Mouse (Mus musculus): ENCODE measurements around the gene Cybrd1.

The Cybrd1 gene

DNA sequence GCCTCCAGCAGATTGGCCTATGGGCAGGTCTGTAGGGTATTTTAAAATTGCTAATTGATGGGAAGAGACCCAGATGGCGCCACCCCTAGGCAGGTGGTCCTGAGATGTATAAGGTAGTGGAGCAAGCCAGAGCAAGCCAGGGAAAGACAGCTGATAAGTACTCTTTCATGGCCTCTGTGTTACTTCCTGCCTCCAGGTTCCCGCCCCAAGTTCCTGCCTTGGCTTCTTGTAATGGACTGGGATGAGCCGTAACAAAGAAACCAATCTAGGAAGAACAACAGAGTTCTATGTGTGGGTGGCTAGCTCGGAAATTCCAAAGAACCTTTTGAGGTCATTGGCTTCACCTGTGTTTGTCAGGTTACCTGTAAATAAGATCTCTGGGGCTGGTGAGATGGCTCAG, 49.5 kb downstream of the Cybrd1 start:
- DNase-seq (ENCODE audit: inconsistent age in 2 of 2, low spot score in 1 of 2), result no peak

DNA sequence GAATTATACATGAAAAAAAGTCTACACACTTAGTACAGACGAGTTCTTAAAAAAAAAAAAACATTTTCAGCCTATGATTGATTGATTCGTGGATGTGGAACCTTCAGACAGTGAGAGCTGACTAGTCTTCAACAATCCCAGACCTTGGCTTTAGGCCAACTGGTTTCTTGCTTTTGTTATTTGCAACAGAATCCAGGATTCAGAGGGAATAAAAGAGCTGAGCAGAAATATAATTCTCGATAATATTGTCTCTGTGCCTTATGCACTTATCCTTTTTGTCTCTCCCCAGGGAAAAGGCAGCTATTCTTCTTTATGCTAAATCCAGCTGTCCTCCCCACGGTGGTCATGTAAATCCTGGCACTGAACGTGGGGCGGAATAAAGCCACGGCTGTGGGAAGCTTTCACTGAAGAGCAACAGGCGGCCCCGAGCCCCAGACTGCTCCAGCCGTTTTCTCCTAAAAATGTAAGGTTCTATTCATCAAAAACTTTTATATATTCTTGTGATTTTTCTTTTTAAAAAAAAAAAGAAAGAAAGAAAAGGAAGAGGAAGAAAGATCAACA, 50.8 kb downstream of the Cybrd1 start:
- peak in 1 of 2 experiments; percentile 47 for DNase-seq (ENCODE audit: inconsistent age in 2 of 2, low spot score in 1 of 2)

GRCm38 (mm10) chr2:71173031-71173430, 55.3 kb downstream of the Cybrd1 start:
- DNase-seq (ENCODE audit: inconsistent age in 2 of 2, low spot score in 1 of 2), result no peak

DNA sequence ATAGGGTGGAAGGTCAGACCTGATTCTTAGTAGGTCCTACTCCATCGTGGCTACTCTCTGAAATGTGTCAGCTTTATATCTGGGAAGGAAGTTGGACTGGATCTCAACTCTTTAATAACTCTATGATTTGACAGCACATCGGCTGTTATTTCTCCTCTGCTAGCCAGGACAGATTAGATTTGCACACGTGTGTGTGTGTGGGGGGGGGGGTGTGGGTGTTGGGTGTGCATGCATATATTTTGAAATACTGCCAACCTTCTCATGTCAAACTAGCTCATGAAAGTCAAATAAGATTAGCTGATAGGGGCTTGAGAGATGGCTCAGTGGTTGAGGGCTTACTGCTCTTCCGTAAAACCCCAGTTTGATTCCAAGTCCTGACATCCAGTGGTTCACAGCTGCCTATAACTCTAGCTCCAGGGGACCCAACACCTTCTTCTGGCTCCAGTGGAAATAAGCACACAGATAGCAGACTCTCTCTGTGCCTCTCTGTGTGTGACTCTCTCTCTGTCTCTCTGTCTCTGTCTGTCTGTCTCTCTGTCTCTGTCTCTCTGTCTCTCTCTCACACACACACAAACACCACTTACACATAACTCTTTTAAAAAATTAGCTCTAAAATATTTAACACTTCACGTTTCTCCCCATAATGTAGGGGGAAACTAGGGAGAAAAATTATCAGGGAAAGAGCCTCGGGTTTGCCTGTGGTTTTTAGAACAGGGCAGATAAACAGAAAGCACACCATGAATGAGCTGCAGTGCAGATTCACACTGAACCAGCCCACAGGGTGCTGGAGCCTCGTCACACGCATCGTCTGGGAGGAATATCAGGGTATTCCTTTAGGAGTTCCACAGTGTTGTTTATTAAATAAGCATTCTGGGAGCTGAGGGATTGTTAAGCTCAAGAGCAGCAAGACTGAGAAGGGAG, 58.9 kb downstream of the Cybrd1 start:
- no peak for DNase-seq (ENCODE audit: inconsistent age in 2 of 2, low spot score in 1 of 2)

GRCm38 (mm10) chr2:71177250-71177615, 59.5 kb downstream of the Cybrd1 start:
- DNase-seq (ENCODE audit: inconsistent age in 2 of 2, low spot score in 1 of 2), result no peak

DNA sequence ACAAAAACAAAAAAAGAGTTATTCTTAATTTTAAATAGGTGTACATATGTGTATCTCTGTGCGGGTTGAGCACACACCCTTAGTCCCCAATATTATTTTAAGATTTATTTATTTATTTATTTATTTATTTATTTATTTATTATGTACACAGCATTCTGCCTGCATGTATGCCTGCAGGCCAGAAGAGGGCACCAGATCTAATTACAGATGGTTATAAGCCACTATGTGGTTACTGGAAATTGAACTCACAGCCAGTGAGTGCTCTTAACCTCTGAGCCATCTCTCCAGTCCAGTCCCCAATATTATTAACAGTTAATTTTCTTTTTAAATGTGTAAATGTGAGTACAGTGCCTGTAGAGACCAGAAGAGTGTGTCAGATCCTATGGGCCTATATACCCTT, 60.0 kb downstream of the Cybrd1 start:
- DNase-seq (ENCODE audit: inconsistent age in 2 of 2, low spot score in 1 of 2), result no peak

- no peak for DNase-seq (ENCODE audit: inconsistent age in 2 of 2, low spot score in 1 of 2)
Observed at GRCm38 (mm10) chr2:71179716-71180115, 62.0 kb downstream of the Cybrd1 start.

DNA sequence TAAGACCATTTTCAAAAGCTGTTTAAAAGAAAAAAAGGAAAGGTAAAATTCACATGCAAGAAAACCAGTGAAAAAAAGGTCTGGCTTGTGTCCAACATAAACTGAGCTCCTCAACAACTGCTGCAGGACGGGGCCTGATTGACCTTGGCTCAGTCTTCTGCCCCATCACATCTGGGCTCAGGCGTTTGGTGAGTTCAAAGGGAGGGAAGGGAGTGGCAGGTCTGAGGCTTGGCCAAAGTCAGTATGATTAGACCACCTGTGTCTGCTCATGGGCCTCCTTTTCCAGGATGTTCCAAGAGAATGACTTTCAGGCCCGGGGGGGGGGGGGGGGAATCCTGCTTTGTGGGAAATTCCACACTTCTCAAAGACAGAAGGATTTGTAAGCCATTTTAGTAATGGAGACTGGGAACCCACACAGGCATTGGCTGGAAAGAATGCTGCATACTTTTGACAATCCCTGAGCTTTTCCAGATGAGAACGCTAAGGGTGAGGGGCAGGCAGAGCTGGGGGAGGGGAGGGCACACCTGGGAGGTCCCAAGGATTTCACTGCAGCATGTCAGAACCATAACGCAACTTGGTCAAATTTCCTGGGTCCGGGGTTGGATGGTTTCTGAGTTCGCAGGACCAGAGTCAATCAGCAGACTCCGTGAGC, 63.0 kb downstream of the Cybrd1 start:
- DNase-seq (ENCODE audit: inconsistent age in 2 of 2, low spot score in 1 of 2), result peak in 1 of 2 experiments; percentile 27

- no peak for DNase-seq (ENCODE audit: inconsistent age in 2 of 2, low spot score in 1 of 2)
Observed at GRCm38 (mm10) chr2:71187950-71188349, 70.2 kb downstream of the Cybrd1 start.

DNA sequence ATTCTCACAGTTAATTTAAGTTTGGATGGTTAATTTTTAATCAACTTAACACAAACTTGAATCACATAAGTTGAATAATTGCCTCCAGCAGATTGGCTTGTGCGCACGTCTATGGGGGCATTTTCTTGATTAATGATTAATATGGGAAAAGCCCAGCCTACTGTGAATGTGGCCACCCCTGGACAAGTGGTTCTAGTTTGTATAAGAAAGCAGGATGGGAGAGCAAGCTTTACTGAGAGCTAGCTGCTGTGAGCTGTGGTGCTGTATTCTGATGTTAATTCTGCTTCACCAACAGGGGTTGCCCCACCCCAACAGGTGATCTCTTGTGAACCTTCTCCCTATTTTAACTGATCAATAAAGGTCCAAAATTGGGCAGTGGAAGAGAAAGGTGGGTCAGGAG, 71.1 kb downstream of the Cybrd1 start:
- no peak for DNase-seq (ENCODE audit: inconsistent age in 2 of 2, low spot score in 1 of 2)

GRCm38 (mm10) chr2:71191391-71192194, 73.9 kb downstream of the Cybrd1 start:
- no peak for DNase-seq (ENCODE audit: inconsistent age in 2 of 2, low spot score in 1 of 2)

- no peak for DNase-seq (ENCODE audit: inconsistent age in 2 of 2, low spot score in 1 of 2)
Observed at GRCm38 (mm10) chr2:71192195-71192807, 74.6 kb downstream of the Cybrd1 start.

Data from adrenal gland, adult (tissue).